Mouse (Mus musculus) E14TG2a.4 (cell line): ENCODE data around the gene Abcb5.

Experiments used
- CTCF ChIP-seq: conservative IDR thresholded peaks from 2 replicates; pipeline ENCODE4 v1.5.1; 2014; ENCODE audit warnings: low read length
- NANOG ChIP-seq: IDR thresholded peaks from 2 replicates; pipeline ENCODE4 v1.6.1; 2014; ENCODE audit warnings: borderline replicate concordance, low read length, mixed read lengths

DNA sequence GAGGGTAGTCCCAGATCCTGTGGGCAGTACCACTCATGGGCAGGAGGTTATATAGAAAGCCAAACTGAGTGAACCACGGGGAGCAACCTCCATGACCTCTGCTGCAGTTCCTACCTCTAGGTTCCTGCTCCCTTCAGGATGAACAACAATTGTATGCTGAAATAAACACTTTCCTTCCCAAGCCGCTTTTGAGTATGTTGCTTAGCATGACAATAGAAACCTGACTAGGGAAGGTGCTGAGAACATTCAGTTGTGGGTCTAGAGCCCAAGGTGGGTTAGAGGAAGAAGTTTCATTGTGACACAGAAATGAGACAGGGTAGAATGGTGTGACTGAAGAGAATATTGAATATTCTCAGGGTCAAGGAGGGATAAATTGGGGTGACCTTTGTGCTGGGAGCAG, 55.9 kb downstream of the Abcb5 start:
- no peak for TF ChIP-seq CTCF
- peak; percentile 81; the same call in 1 of the 2 replicates for TF ChIP-seq NANOG
